Mouse (Mus musculus): ENCODE measurements around the gene Gpr179. TPM values are rescaled to one million over a fixed set of nuclear protein-coding genes. Genes with fewer than 3 reads are reported as not detected.

The Gpr179 gene
- polyA plus RNA-seq, 1 experiment: 0.95 TPM

DNA sequence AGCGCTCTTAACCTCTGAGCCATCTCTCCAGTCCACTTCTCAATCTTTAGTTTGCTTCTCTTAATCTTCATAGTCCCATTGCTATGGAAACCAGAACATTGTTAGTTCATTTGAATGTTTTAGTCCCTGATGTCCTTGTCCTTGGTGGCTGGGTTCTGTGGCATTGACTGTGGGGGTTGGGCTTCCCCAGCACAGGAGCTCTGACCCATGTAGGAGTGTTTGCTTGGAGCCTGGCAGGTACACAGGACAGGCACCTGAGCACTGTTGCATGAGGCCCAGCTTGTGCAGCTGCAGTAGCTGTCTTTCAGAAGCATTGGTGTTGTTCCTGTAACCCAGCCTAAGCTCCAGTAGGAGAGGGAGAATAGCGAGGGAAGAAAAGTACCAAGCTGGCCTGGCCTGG, 35.9 kb upstream of the Gpr179 start:
- Histone ChIP-seq H3K27me3 (ENCODE audit: control insufficient read depth, insufficient read depth, low read length) (no peaks in the 10 kb centered on the region), H3K4me1 (ENCODE audit: control insufficient read depth, insufficient read depth, low read length) (no peaks in the 10 kb centered on the region), H3K36me3 (ENCODE audit: control insufficient read depth, insufficient read depth, low read length) (peaks cover 5% of the 10 kb centered on the region), H3K27ac (ENCODE audit: control insufficient read depth, insufficient read depth, low read depth, low read length) (0 out of 2 replicates have a peak overlapping the region, but pooled peaks have one; percentile 6), H3K4me3 (ENCODE audit: control insufficient read depth, low read depth, low read length) (no peak overlapping the region)
- TF ChIP-seq POLR2A (IDR thresholded peaks at IDR 0.05; ENCODE audit: control insufficient read depth, low read depth, low read length) (no peak), CTCF (IDR thresholded peaks at IDR 0.05; ENCODE audit: control insufficient read depth, insufficient read depth, insufficient replicate concordance, low read depth, low read length) (no peak)

DNA sequence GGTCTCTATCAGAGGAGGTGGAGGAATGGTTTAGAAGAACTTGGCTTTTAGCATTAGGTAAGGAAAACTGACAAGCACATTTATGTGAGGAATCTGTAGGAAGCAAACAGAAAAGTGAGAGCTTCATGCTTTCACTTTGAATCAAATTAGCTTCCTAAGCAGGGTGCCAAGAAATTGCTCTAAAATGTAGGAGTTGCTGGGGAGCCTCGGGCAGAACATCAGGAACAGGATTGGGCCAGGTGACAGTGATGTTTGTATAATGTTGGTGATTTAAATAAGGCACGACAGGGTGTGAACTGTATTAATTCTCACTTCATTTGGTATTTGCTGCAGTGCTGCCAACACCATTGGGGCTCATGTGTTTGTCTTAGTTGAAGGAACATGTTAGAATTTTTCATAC, 31.9 kb upstream of the Gpr179 start:
- no peak for TF ChIP-seq CTCF (IDR thresholded peaks at IDR 0.05; ENCODE audit: control insufficient read depth, insufficient read depth, insufficient replicate concordance, low read depth, low read length)
- no peak for TF ChIP-seq POLR2A (IDR thresholded peaks at IDR 0.05; ENCODE audit: control insufficient read depth, low read depth, low read length)
- Histone ChIP-seq H3K4me3 (ENCODE audit: control insufficient read depth, low read depth, low read length) (no peak overlapping the region), H3K36me3 (ENCODE audit: control insufficient read depth, insufficient read depth, low read length) (peaks cover 6% of the 10 kb centered on the region), H3K4me1 (ENCODE audit: control insufficient read depth, insufficient read depth, low read length) (no peaks in the 10 kb centered on the region), H3K27ac (ENCODE audit: control insufficient read depth, insufficient read depth, low read depth, low read length) (no peak overlapping the region), H3K27me3 (ENCODE audit: control insufficient read depth, insufficient read depth, low read length) (no peaks in the 10 kb centered on the region)

DNA sequence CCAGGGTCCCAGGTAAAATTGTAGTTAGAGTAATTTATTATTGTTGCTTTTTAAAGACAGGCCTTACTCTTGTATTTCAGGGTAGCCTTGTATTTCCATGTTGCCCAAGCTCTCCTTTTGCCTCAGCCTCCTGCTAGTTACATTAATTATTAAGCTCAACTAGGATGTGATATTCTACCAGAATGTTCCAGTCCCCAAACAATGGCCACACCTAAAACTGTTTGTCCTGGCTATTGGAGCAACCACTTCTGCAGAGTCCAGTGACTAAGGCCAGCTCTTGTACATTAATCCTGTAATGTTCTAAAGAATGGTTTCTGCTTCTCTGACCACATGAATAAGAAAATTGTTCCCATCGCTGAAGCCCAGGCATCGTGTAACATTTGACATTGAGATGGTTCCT, 31.1 kb upstream of the Gpr179 start:
- Histone ChIP-seq H3K27ac (ENCODE audit: control insufficient read depth, insufficient read depth, low read depth, low read length) (no peak overlapping the region), H3K4me1 (ENCODE audit: control insufficient read depth, insufficient read depth, low read length) (no peaks in the 10 kb centered on the region), H3K4me3 (ENCODE audit: control insufficient read depth, low read depth, low read length) (no peak overlapping the region), H3K27me3 (ENCODE audit: control insufficient read depth, insufficient read depth, low read length) (no peaks in the 10 kb centered on the region), H3K36me3 (ENCODE audit: control insufficient read depth, insufficient read depth, low read length) (peaks cover 8% of the 10 kb centered on the region)
- no peak for TF ChIP-seq CTCF (IDR thresholded peaks at IDR 0.05; ENCODE audit: control insufficient read depth, insufficient read depth, insufficient replicate concordance, low read depth, low read length)
- TF ChIP-seq POLR2A (IDR thresholded peaks at IDR 0.05; ENCODE audit: control insufficient read depth, low read depth, low read length): no peak

GRCm38 (mm10) chr11:97380036-97380435, 28.2 kb upstream of the Gpr179 start:
- H3K27ac ChIP-seq (ENCODE audit: control insufficient read depth, insufficient read depth, low read depth, low read length): no peak overlapping the region
- H3K27me3 ChIP-seq (ENCODE audit: control insufficient read depth, insufficient read depth, low read length): no peaks in the 10 kb centered on the region
- no peaks in the 10 kb centered on the region for H3K4me1 ChIP-seq (ENCODE audit: control insufficient read depth, insufficient read depth, low read length)
- H3K4me3 ChIP-seq (ENCODE audit: control insufficient read depth, low read depth, low read length): peak overlapping the region; percentile 25
- peaks cover 8% of the 10 kb centered on the region for H3K36me3 ChIP-seq (ENCODE audit: control insufficient read depth, insufficient read depth, low read length)
- TF ChIP-seq CTCF (IDR thresholded peaks at IDR 0.05; ENCODE audit: control insufficient read depth, insufficient read depth, insufficient replicate concordance, low read depth, low read length) (no peak), POLR2A (IDR thresholded peaks at IDR 0.05; ENCODE audit: control insufficient read depth, low read depth, low read length) (no peak)

- no peaks in the 10 kb centered on the region for H3K27me3 ChIP-seq (ENCODE audit: control insufficient read depth, insufficient read depth, low read length)
- H3K27ac ChIP-seq (ENCODE audit: control insufficient read depth, insufficient read depth, low read depth, low read length): no peak overlapping the region
- H3K4me1 ChIP-seq (ENCODE audit: control insufficient read depth, insufficient read depth, low read length): no peaks in the 10 kb centered on the region
- no peak overlapping the region for H3K4me3 ChIP-seq (ENCODE audit: control insufficient read depth, low read depth, low read length)
- H3K36me3 ChIP-seq (ENCODE audit: control insufficient read depth, insufficient read depth, low read length): peaks cover 3% of the 10 kb centered on the region
- TF ChIP-seq POLR2A (IDR thresholded peaks at IDR 0.05; ENCODE audit: control insufficient read depth, low read depth, low read length) (no peak), CTCF (IDR thresholded peaks at IDR 0.05; ENCODE audit: control insufficient read depth, insufficient read depth, insufficient replicate concordance, low read depth, low read length) (no peak)
These were observed 21.5 kb upstream of the Gpr179 start for GRCm38 (mm10) chr11:97373402-97373801.

- H3K36me3 ChIP-seq (ENCODE audit: control insufficient read depth, insufficient read depth, low read length): peaks cover 3% of the 10 kb centered on the region; the same call in 1 of the 2 replicates
- H3K4me3 ChIP-seq (ENCODE audit: control insufficient read depth, low read depth, low read length): no peak overlapping the region; the same call in 1 of the 2 replicates
- H3K27ac ChIP-seq (ENCODE audit: control insufficient read depth, insufficient read depth, low read depth, low read length): no peak overlapping the region
These were observed 20.4 kb upstream of the Gpr179 start for GRCm38 (mm10) chr11:97372159-97372864.

GRCm38 (mm10) chr11:97370329-97371091, 18.6 kb upstream of the Gpr179 start:
- TF ChIP-seq POLR2A (IDR thresholded peaks at IDR 0.05; ENCODE audit: control insufficient read depth, low read depth, low read length) (no peak), CTCF (IDR thresholded peaks at IDR 0.05; ENCODE audit: control insufficient read depth, insufficient read depth, insufficient replicate concordance, low read depth, low read length) (no peak)
- peaks cover 4% of the 10 kb centered on the region; the same call in 1 of the 2 replicates for H3K36me3 ChIP-seq (ENCODE audit: control insufficient read depth, insufficient read depth, low read length)
- no peak overlapping the region for H3K4me3 ChIP-seq (ENCODE audit: control insufficient read depth, low read depth, low read length)
- H3K27me3 ChIP-seq (ENCODE audit: control insufficient read depth, insufficient read depth, low read length): no peaks in the 10 kb centered on the region
- no peak overlapping the region; the same call in 1 of the 2 replicates for H3K27ac ChIP-seq (ENCODE audit: control insufficient read depth, insufficient read depth, low read depth, low read length)
- H3K4me1 ChIP-seq (ENCODE audit: control insufficient read depth, insufficient read depth, low read length): no peaks in the 10 kb centered on the region

More at GRCm38 (mm10) chr11:97372159-97372864, 20.4 kb upstream of the Gpr179 start:
- H3K27me3 ChIP-seq (ENCODE audit: control insufficient read depth, insufficient read depth, low read length): no peaks in the 10 kb centered on the region
- TF ChIP-seq POLR2A (IDR thresholded peaks at IDR 0.05; ENCODE audit: control insufficient read depth, low read depth, low read length): no peak
- no peak for TF ChIP-seq CTCF (IDR thresholded peaks at IDR 0.05; ENCODE audit: control insufficient read depth, insufficient read depth, insufficient replicate concordance, low read depth, low read length)
- H3K4me1 ChIP-seq (ENCODE audit: control insufficient read depth, insufficient read depth, low read length): no peaks in the 10 kb centered on the region

Measured in testis, adult 2 months (tissue).